Mouse (Mus musculus) frontal cortex, postnatal 10 days (tissue): ENCODE measurements at regions not wholly inside any gene's neighbourhood (a gene's known extent, or its start where the extent isn't known, plus 50 kb on each side); places are given as distances from the start of the nearest gene placed in this dataset.

Experiments
- DNase-seq, 2 experiments: peaks; one replicate each; pipeline ENCODE4 v3.0.0; 2022; ENCODE audit warnings: low spot score in 2 of 2, mixed read lengths in 1 of 2

- DNase-seq = no peak
These were observed 112.5 kb upstream of the Egln3 start for GRCm38 (mm10) chr12:54316066-54316567.

- no peak for DNase-seq
These were observed 110.5 kb upstream of the Egln3 start for GRCm38 (mm10) chr12:54314153-54314552.

- peak in 1 of 2 experiments; percentile 20 for DNase-seq
These were observed 109.7 kb upstream of the Egln3 start for GRCm38 (mm10) chr12:54313211-54313845.

GRCm38 (mm10) chr12:54312522-54313210, 109.0 kb upstream of the Egln3 start:
- no peak for DNase-seq

- DNase-seq = no peak
These were observed 108.3 kb upstream of the Egln3 start for GRCm38 (mm10) chr12:54311896-54312521.

GRCm38 (mm10) chr12:54309874-54310273, 106.2 kb upstream of the Egln3 start:
- DNase-seq = no peak

- DNase-seq = no peak
These were observed 105.6 kb upstream of the Egln3 start for GRCm38 (mm10) chr12:54309219-54309618.

GRCm38 (mm10) chr12:54305135-54305630, 101.5 kb upstream of the Egln3 start:
- no peak for DNase-seq

- no peak for DNase-seq
These were observed 100.1 kb upstream of the Egln3 start for GRCm38 (mm10) chr12:54303746-54304145.

- no peak for DNase-seq
These were observed 95.8 kb upstream of the Egln3 start for GRCm38 (mm10) chr12:54299506-54299905.

- no peak for DNase-seq
These were observed 89.6 kb upstream of the Egln3 start for GRCm38 (mm10) chr12:54293248-54293647.

- no peak for DNase-seq
These were observed 86.7 kb upstream of the Egln3 start for GRCm38 (mm10) chr12:54290311-54290710.

- no peak for DNase-seq
These were observed 85.1 kb upstream of the Egln3 start for GRCm38 (mm10) chr12:54288747-54289146.

- DNase-seq = no peak
These were observed 84.4 kb upstream of the Egln3 start for GRCm38 (mm10) chr12:54288041-54288502.

- DNase-seq = no peak
These were observed 83.5 kb upstream of the Egln3 start for GRCm38 (mm10) chr12:54286911-54287819.

- DNase-seq = no peak
These were observed 80.0 kb upstream of the Egln3 start for GRCm38 (mm10) chr12:54283646-54284045.

- DNase-seq = no peak
These were observed 79.4 kb upstream of the Egln3 start for GRCm38 (mm10) chr12:54283011-54283410.

GRCm38 (mm10) chr12:54282281-54282921, 78.7 kb upstream of the Egln3 start:
- no peak for DNase-seq

GRCm38 (mm10) chr12:54280457-54280856, 76.8 kb upstream of the Egln3 start:
- DNase-seq = no peak

- no peak for DNase-seq
These were observed 76.3 kb upstream of the Egln3 start for GRCm38 (mm10) chr12:54280001-54280400.

- no peak for DNase-seq
These were observed 73.4 kb upstream of the Egln3 start for GRCm38 (mm10) chr12:54276978-54277537.
